Mouse (Mus musculus) thymus, postnatal 0 days (tissue): ENCODE data around the gene Wdr81. TPM values are rescaled to one million over a fixed set of nuclear protein-coding genes. Genes with fewer than 3 reads are reported as not detected.
A peak's percentile ranks its signal among the peaks of the same experiment; 100 is the strongest.

Source experiments
- DNase-seq: peaks from one replicate; pipeline ENCODE4 v3.0.0-alpha.2; 2015; ENCODE audit warnings: low spot score
- microRNA counts: library from miRNA; unstranded; fragments of <30 nt; microRNA quantifications from one replicate; lab custom pipeline; 2015
- microRNA-seq: library from miRNA; unstranded; fragments of <30 nt; microRNA quantifications from one replicate; pipeline ENCODE4, GENCODE M21; 2016; ENCODE audit warnings: borderline number of aligned reads
- polyA plus RNA-seq: library from polyadenylated mRNA; unstranded; fragments of >200 nt; fragmentation: Nextera tagmentation; extraction: Ambion mirVana; gene quantifications from 2 replicates; pipeline ENCODE4 v1.2.1, GENCODE M21; 2015

The Wdr81 gene
- polyA plus RNA-seq, 1 experiment from 2014 or later: 5.9 TPM

GRCm38 (mm10) chr11:75402271-75402690, 52.2 kb downstream of the Wdr81 start:
- DNase-seq: peak; percentile 56

- peak; percentile 29 for DNase-seq
Observed at GRCm38 (mm10) chr11:75400099-75400498, 54.4 kb downstream of the Wdr81 start.

GRCm38 (mm10) chr11:75399411-75399841, 55.1 kb downstream of the Wdr81 start:
- DNase-seq: no peak

- no peak for DNase-seq
Observed at GRCm38 (mm10) chr11:75397452-75397851, 57.1 kb downstream of the Wdr81 start.

- DNase-seq: no peak
Observed at GRCm38 (mm10) chr11:75395611-75396010, 58.9 kb downstream of the Wdr81 start.

MicroRNA genes within 50 kb of the gene (microRNA counts, 519-probe panel; counts per million panel counts)
- microRNA mmu-miR-22 (lab: Ali Mortazavi, UCI): 6,218 counts per million, percentile 90 among the panel's probes with 10 or more counts

Small RNA genes within 50 kb of the gene (microRNA-seq; reads per million reads assigned to microRNA genes)
- gene Mir22: 8,385 reads per million, percentile 90 among the genes with 10 or more reads in this experiment

Other genes with a start within 250 kb of the Wdr81 start
- 145 and 158 TPM in 2 replicates for gene Rpa1, start 106.4 kb downstream of the Wdr81 start, polyA plus RNA-seq
- 6.2 and 9.5 TPM in 2 replicates for gene Smyd4, start 106.3 kb downstream of the Wdr81 start, polyA plus RNA-seq
- gene Serpinf1, start 32.0 kb downstream of the Wdr81 start, polyA plus RNA-seq: 44.9 and 47.7 TPM in 2 replicates
- gene Serpinf2, start 15.1 kb downstream of the Wdr81 start, polyA plus RNA-seq: 0.10 TPM in 1 of 2 replicates, not detected in the other
- gene Tlcd2, start 7.0 kb upstream of the Wdr81 start, polyA plus RNA-seq: 9.7 and 13.8 TPM in 2 replicates
- 39.2 and 40.0 TPM in 2 replicates for gene Prpf8, start 32.1 kb upstream of the Wdr81 start, polyA plus RNA-seq
- gene Rilp, start 55.4 kb upstream of the Wdr81 start, polyA plus RNA-seq: 0.90 and 1.1 TPM in 2 replicates
- gene Scarf1, start 58.8 kb upstream of the Wdr81 start, polyA plus RNA-seq: 2.4 and 2.7 TPM in 2 replicates
- 33.2 and 33.6 TPM in 2 replicates for gene Slc43a2, start 77.0 kb upstream of the Wdr81 start, polyA plus RNA-seq
- 103 and 112 TPM in 2 replicates for gene Pitpna, start 133.4 kb upstream of the Wdr81 start, polyA plus RNA-seq
- gene Inpp5k, start 176.3 kb upstream of the Wdr81 start, polyA plus RNA-seq: 56.9 and 63.9 TPM in 2 replicates
- gene Myo1c, start 195.8 kb upstream of the Wdr81 start, polyA plus RNA-seq: 16.1 and 19.0 TPM in 2 replicates
- 58.0 and 64.6 TPM in 2 replicates for gene Crk, start 224.5 kb upstream of the Wdr81 start, polyA plus RNA-seq